Mouse (Mus musculus): Measurements from ENCODE around the gene Mettl24.

- TF ChIP-seq CTCF (IDR thresholded peaks at IDR 0.05) (no peak), EP300 (IDR thresholded peaks at IDR 0.05) (no peak)
Measured at GRCm38 (mm10) chr10:40668640-40669039, 14.4 kb upstream of the Mettl24 start.
